Mouse (Mus musculus) liver, embryonic 13.5 days (tissue): ENCODE measurements around the gene Zg16. TPM values are rescaled to one million over a fixed set of nuclear protein-coding genes. Genes with fewer than 3 reads are reported as not detected.

ENCODE experiments used
- ATAC-seq: fragments of 200-750 bp; cut with Nextera tagmentation; 2 replicates; pipeline ENCODE4 v1.8.0; 2017; ENCODE audit warnings: low read depth, mild to moderate bottlenecking, moderate number of reproducible peaks, moderate library complexity
- DNase-seq: peaks from one replicate; pipeline ENCODE4 v3.0.0; 2022
- H3K27ac ChIP-seq: fragments of 300-500 bp; sonication (generic); 2 replicates; pipeline ENCODE4 v1.5.1; 2015; ENCODE audit warnings: moderate library complexity, mild to moderate bottlenecking, inconsistent platforms
- H3K27me3 ChIP-seq: fragments of 300-500 bp; sonication (generic); 2 replicates; pipeline ENCODE4 v1.6.1; 2015; ENCODE audit warnings: mild to moderate bottlenecking, inconsistent platforms
- H3K36me3 ChIP-seq: fragments of 300-500 bp; sonication (generic); 2 replicates; pipeline ENCODE4 v1.6.1; 2015; ENCODE audit warnings: mild to moderate bottlenecking, inconsistent platforms
- H3K4me1 ChIP-seq: fragments of 300-500 bp; sonication (generic); replicated peaks from 2 replicates; pipeline ENCODE4 v1.6.1; 2015; ENCODE audit warnings: inconsistent platforms
- H3K4me2 ChIP-seq: fragments of 300-500 bp; sonication (generic); 2 replicates; pipeline ENCODE4 v1.6.1; 2015; ENCODE audit warnings: inconsistent platforms, mild to moderate bottlenecking, moderate library complexity
- H3K4me3 ChIP-seq: fragments of 300-500 bp; sonication (generic); replicated peaks from 2 replicates; pipeline ENCODE4 v1.5.1; 2015; ENCODE audit warnings: mild to moderate bottlenecking, inconsistent platforms
- H3K9ac ChIP-seq: fragments of 300-500 bp; sonication (generic); 2 replicates; pipeline ENCODE4 v1.6.1; 2015; ENCODE audit warnings: mild to moderate bottlenecking, inconsistent platforms
- H3K9me3 ChIP-seq: fragments of 300-500 bp; sonication (generic); replicated peaks from 2 replicates; pipeline ENCODE4 v1.6.1; 2016; ENCODE audit warnings: inconsistent platforms
- WGBS: fragments of 180-500 bp; shearing (Covaris S2); methylation state at CpG from one replicate; pipeline ENCODE4 v1.1.7; 2015; ENCODE audit not compliant: insufficient replicate concordance; 5-methylcytosine and 5-hydroxymethylcytosine counted together
- microRNA-seq: library from miRNA; unstranded; fragments of <30 nt; microRNA quantifications from one replicate; pipeline ENCODE4, GENCODE M21; 2016
- polyA plus RNA-seq: library from polyadenylated mRNA; unstranded; fragments of >200 nt; fragmentation: Nextera tagmentation; extraction: Ambion mirVana; gene quantifications from 2 replicates; pipeline ENCODE4 v1.2.1, GENCODE M21; 2015

Zg16 gene
- polyA plus RNA-seq, 1 experiment from 2014 or later: not detected

DNA sequence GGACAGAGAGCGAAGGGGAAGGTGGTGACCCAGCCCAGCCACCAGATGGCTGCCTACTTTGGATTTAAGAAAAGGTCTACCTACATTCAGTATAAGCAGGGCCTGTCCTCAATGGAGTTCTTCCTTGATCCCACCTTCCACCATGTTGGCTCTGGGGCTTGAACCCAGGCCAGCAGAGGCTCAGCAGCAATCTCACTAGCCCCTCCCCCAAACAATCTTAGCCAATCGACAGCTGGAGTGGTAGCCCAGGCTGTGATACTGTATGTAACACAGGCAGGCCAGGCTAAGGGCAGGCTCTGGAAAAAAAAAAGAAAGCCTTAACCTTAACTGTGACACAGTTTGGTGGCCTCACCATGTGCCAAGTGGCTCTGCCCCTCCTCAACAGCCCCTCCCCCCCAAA is 75.4 kb downstream of the Zg16 start:
- DNase-seq: no peak
- H3K9me3 ChIP-seq: no peaks in the 10 kb centered on the region
- no peak overlapping the region for H3K4me3 ChIP-seq
- H3K36me3 ChIP-seq: peaks cover 24% of the 10 kb centered on the region
- 0 out of 2 replicates have a peak overlapping the region, but pooled peaks have one; percentile 5 for H3K9ac ChIP-seq
- no peak overlapping the region for H3K4me2 ChIP-seq
- 72% methylated on average over 2 of the region's 2 CpGs for WGBS
- H3K27me3 ChIP-seq: no peaks in the 10 kb centered on the region
- ATAC-seq: no peak
- H3K27ac ChIP-seq: peak overlapping the region; percentile 38
- peaks cover 88% of the 10 kb centered on the region for H3K4me1 ChIP-seq

GRCm38 (mm10) chr7:127011051-127011450 is 76.1 kb downstream of the Zg16 start:
- H3K27me3 ChIP-seq: no peaks in the 10 kb centered on the region
- H3K4me3 ChIP-seq: no peak overlapping the region
- H3K9me3 ChIP-seq: no peaks in the 10 kb centered on the region
- no peak for ATAC-seq
- H3K9ac ChIP-seq: no peak overlapping the region
- DNase-seq: no peak
- peaks cover 24% of the 10 kb centered on the region for H3K36me3 ChIP-seq
- H3K27ac ChIP-seq: peak overlapping the region; percentile 9; the same call in 1 of the 2 replicates
- H3K4me2 ChIP-seq: no peak overlapping the region
- H3K4me1 ChIP-seq: peaks cover 86% of the 10 kb centered on the region
- 88% methylated on average over 2 of the region's 2 CpGs for WGBS

GRCm38 (mm10) chr7:127009307-127010085 is 77.6 kb downstream of the Zg16 start:
- Histone ChIP-seq H3K27me3 (no peaks in the 10 kb centered on the region), H3K36me3 (peaks cover 12% of the 10 kb centered on the region), H3K4me3 (no peak overlapping the region), H3K4me1 (peaks cover 75% of the 10 kb centered on the region), H3K27ac (peak overlapping the region; percentile 93), H3K9ac (peak overlapping the region; percentile 64), H3K9me3 (no peaks in the 10 kb centered on the region), H3K4me2 (peak overlapping the region; percentile 56; the same call in 1 of the 2 replicates)
- no peak for ATAC-seq
- 79% methylated on average over 17 of the region's 17 CpGs for WGBS
- no peak for DNase-seq

GRCm38 (mm10) chr7:127008239-127009019 is 78.7 kb downstream of the Zg16 start:
- peak; percentile 96 for ATAC-seq
- Histone ChIP-seq H3K4me3 (peak overlapping the region; percentile 12; the same call in 1 of the 2 replicates), H3K4me1 (peaks cover 65% of the 10 kb centered on the region), H3K4me2 (peak overlapping the region; percentile 56), H3K27ac (peak overlapping the region; percentile 93), H3K36me3 (peaks cover 10% of the 10 kb centered on the region), H3K9ac (peak overlapping the region; percentile 64), H3K27me3 (no peaks in the 10 kb centered on the region), H3K9me3 (no peaks in the 10 kb centered on the region)
- 32% methylated on average over 9 of the region's 9 CpGs for WGBS
- DNase-seq: peak; percentile 79

GRCm38 (mm10) chr7:127007313-127008024 is 79.7 kb downstream of the Zg16 start:
- Histone ChIP-seq H3K27me3 (no peaks in the 10 kb centered on the region), H3K4me2 (no peak overlapping the region), H3K27ac (peak overlapping the region; percentile 93), H3K9me3 (no peaks in the 10 kb centered on the region), H3K9ac (no peak overlapping the region), H3K4me3 (no peak overlapping the region), H3K36me3 (0 out of 2 replicates have a peak, but pooled peaks cover under 1% of the 10 kb centered on the region), H3K4me1 (peaks cover 56% of the 10 kb centered on the region)
- 79% methylated on average over 6 of the region's 6 CpGs for WGBS
- DNase-seq (no peak), ATAC-seq (no peak)

DNA sequence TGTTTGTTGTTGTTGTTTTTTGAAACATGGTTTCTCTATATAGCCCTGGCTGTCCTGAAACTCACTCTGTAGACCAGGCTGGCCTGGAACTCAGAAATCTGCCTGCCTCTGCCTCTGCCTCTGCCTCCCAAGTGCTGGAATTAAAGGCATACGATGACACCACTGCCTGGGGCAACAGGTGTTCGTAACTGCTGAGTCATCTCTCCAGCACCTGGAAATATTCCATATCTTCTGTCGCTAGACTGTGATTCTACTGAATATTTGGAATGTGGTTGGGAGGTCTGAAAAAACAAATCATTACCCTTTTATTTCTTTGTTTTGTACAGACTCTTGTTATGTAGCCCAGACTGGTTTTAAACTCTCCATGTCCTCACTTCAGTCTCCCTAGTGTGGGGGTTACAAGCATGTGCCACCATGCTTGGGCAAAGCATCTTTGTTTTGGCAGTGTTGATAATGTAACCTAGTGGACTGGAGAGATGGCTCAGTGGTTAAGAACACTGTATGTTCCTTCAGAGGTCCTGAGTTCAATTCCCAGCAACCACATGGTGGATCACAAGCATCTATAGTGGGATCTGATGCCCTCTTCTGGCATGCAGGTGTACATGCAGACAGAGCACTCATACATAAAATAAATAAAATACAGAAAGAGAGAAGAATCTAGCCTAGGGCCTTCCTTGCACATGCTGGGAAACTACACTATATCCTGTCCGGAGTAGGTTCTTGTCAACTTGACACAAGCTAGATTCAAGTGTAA is 82.8 kb downstream of the Zg16 start:
- no peaks in the 10 kb centered on the region for H3K9me3 ChIP-seq
- H3K4me3 ChIP-seq: no peak overlapping the region
- H3K4me2 ChIP-seq: no peak overlapping the region
- peaks cover 28% of the 10 kb centered on the region for H3K4me1 ChIP-seq
- 72% methylated on average over 4 of the region's 4 CpGs for WGBS
- no peaks in the 10 kb centered on the region for H3K27me3 ChIP-seq
- no peak overlapping the region for H3K27ac ChIP-seq
- DNase-seq: no peak
- no peak for ATAC-seq
- no peak overlapping the region for H3K9ac ChIP-seq
- no peaks in the 10 kb centered on the region for H3K36me3 ChIP-seq

GRCm38 (mm10) chr7:127003620-127004019 is 83.5 kb downstream of the Zg16 start:
- Histone ChIP-seq H3K36me3 (no peaks in the 10 kb centered on the region), H3K4me1 (peaks cover 21% of the 10 kb centered on the region), H3K4me2 (no peak overlapping the region), H3K27ac (no peak overlapping the region), H3K27me3 (no peaks in the 10 kb centered on the region), H3K9me3 (no peaks in the 10 kb centered on the region), H3K4me3 (no peak overlapping the region), H3K9ac (no peak overlapping the region)
- no peak for ATAC-seq
- WGBS: 80% methylated on average over 5 of the region's 5 CpGs
- DNase-seq: no peak

Small RNA genes lying within 50 kb of the gene (microRNA-seq; reads per million reads assigned to microRNA genes)
- not detected for gene Gm44343

Other genes starting within 250 kb of the Zg16 start
- 0.12 and 0.29 TPM in 2 replicates for gene Doc2a, start 239.9 kb downstream of the Zg16 start, polyA plus RNA-seq
- gene Hirip3, start 225.4 kb downstream of the Zg16 start, polyA plus RNA-seq: 17.8 and 18.9 TPM in 2 replicates
- gene Ino80e, start 225.0 kb downstream of the Zg16 start, polyA plus RNA-seq: 55.2 and 65.3 TPM in 2 replicates
- gene Taok2, start 202.6 kb downstream of the Zg16 start, polyA plus RNA-seq: 11.6 and 12.9 TPM in 2 replicates
- gene Tmem219, start 164.4 kb downstream of the Zg16 start, polyA plus RNA-seq: 16.1 and 16.5 TPM in 2 replicates
- 6.2 and 6.9 TPM in 2 replicates for gene Kctd13, start 158.4 kb downstream of the Zg16 start, polyA plus RNA-seq
- gene Asphd1, start 137.7 kb downstream of the Zg16 start, polyA plus RNA-seq: not detected in 2 replicates
- 0.06 and 0.09 TPM in 2 replicates for gene Sez6l2, start 136.8 kb downstream of the Zg16 start, polyA plus RNA-seq
- gene Cdipt, start 111.4 kb downstream of the Zg16 start, polyA plus RNA-seq: 50.7 and 55.5 TPM in 2 replicates
- gene Cdiptos, start 111.2 kb downstream of the Zg16 start, polyA plus RNA-seq: 0.37 and 0.65 TPM in 2 replicates
- 7.8 and 8.6 TPM in 2 replicates for gene Mvp, start 72.7 kb downstream of the Zg16 start, polyA plus RNA-seq
- gene Pagr1b, start 70.8 kb downstream of the Zg16 start, polyA plus RNA-seq: 0.27 TPM in 1 of 2 replicates, not detected in the other
- gene Pagr1a, start 70.0 kb downstream of the Zg16 start, polyA plus RNA-seq: 38.7 and 50.1 TPM in 2 replicates
- gene Gm42742, start 66.2 kb downstream of the Zg16 start, polyA plus RNA-seq: 5.1 and 11.3 TPM in 2 replicates
- gene Prrt2, start 66.1 kb downstream of the Zg16 start, polyA plus RNA-seq: 0.22 and 0.47 TPM in 2 replicates
- 38.2 and 42.2 TPM in 2 replicates for gene Maz, start 60.3 kb downstream of the Zg16 start, polyA plus RNA-seq
- 109 and 122 TPM in 2 replicates for gene Kif22, start 44.9 kb downstream of the Zg16 start, polyA plus RNA-seq
- 7.0 and 7.3 TPM in 2 replicates for gene AI467606, start 4.0 kb upstream of the Zg16 start, polyA plus RNA-seq
- 44.4 and 49.1 TPM in 2 replicates for gene Qprt, start 34.9 kb upstream of the Zg16 start, polyA plus RNA-seq
- 8.2 and 8.7 TPM in 2 replicates for gene Spn, start 50.5 kb upstream of the Zg16 start, polyA plus RNA-seq
- 27.1 and 32.1 TPM in 2 replicates for gene Cd2bp2, start 108.7 kb upstream of the Zg16 start, polyA plus RNA-seq
- gene Tbc1d10b, start 121.1 kb upstream of the Zg16 start, polyA plus RNA-seq: 15.8 and 15.9 TPM in 2 replicates
- gene Mylpf, start 121.6 kb upstream of the Zg16 start, polyA plus RNA-seq: 42.7 and 46.8 TPM in 2 replicates
- gene Zfp553, start 145.7 kb upstream of the Zg16 start, polyA plus RNA-seq: 8.3 and 9.0 TPM in 2 replicates
- 9.7 and 9.8 TPM in 2 replicates for gene Sept1, start 145.8 kb upstream of the Zg16 start, polyA plus RNA-seq
- gene Zfp771, start 156.9 kb upstream of the Zg16 start, polyA plus RNA-seq: 19.0 and 20.6 TPM in 2 replicates
- 134 and 136 TPM in 2 replicates for gene Dctpp1, start 173.4 kb upstream of the Zg16 start, polyA plus RNA-seq
- gene Sephs2, start 186.7 kb upstream of the Zg16 start, polyA plus RNA-seq: 138 and 169 TPM in 2 replicates
- 4.1 and 5.2 TPM in 2 replicates for gene Itgal, start 208.9 kb upstream of the Zg16 start, polyA plus RNA-seq